Mouse (Mus musculus) liver, adult 2 months (tissue): ENCODE results near the gene Polr2c. TPM values are rescaled to one million over a fixed set of nuclear protein-coding genes. Genes with fewer than 3 reads are reported as not detected.
A peak's percentile ranks its signal among the peaks of the same experiment; 100 is the strongest.
"Not testable (repeated sequence)": the region's sequence is repeated elsewhere in the genome, so short reads cannot be mapped to it uniquely, and the experiment has no call there.

Source experiments
- DNase-seq: peaks from one replicate; pipeline ENCODE4 v3.0.0-alpha.2; 2011; ENCODE audit warnings: low read depth, low spot score; ENCODE audit errors: extremely low read depth
- H3K27ac ChIP-seq: fragments of 200-500 bp; replicated peaks from 2 replicates; pipeline ENCODE4 v1.5.1; 2012; ENCODE audit warnings: low read depth, mild to moderate bottlenecking, control low read depth, inconsistent platforms, low read length; ENCODE audit not compliant: insufficient read depth
- H3K27me3 ChIP-seq: fragments of 200-500 bp; 2 replicates; pipeline ENCODE4 v1.6.1; 2012; ENCODE audit warnings: mild to moderate bottlenecking, moderate library complexity, low read length, inconsistent platforms; ENCODE audit not compliant: control insufficient read depth, insufficient read depth
- H3K36me3 ChIP-seq: fragments of 200-500 bp; 2 replicates; pipeline ENCODE4 v1.6.1; 2012; ENCODE audit warnings: low read length, inconsistent platforms; ENCODE audit not compliant: control insufficient read depth, insufficient read depth
- H3K4me1 ChIP-seq: fragments of 200-500 bp; 2 replicates; pipeline ENCODE4 v1.6.1; 2011; ENCODE audit warnings: low read length; ENCODE audit not compliant: control insufficient read depth, insufficient read depth
- H3K4me3 ChIP-seq: fragments of 200-500 bp; 2 replicates; pipeline ENCODE4 v1.5.1; 2011; ENCODE audit warnings: low read depth, mild to moderate bottlenecking, control low read depth, low read length, moderate library complexity; ENCODE audit not compliant: insufficient read depth
- H3K79me2 ChIP-seq: fragments of 200-500 bp; 2 replicates; pipeline ENCODE4 v1.6.1; 2012; ENCODE audit warnings: inconsistent platforms, mild to moderate bottlenecking, low read length, moderate library complexity; ENCODE audit not compliant: control insufficient read depth, insufficient read depth
- H3K9ac ChIP-seq: fragments of 200-500 bp; 2 replicates; pipeline ENCODE4 v1.6.1; 2012; ENCODE audit warnings: low read depth, mild to moderate bottlenecking, control low read depth, inconsistent platforms, low read length
- CTCF ChIP-seq: fragments of 200-500 bp; IDR thresholded peaks from 2 replicates; pipeline ENCODE4 v1.5.1; 2011; ENCODE audit warnings: low read depth, low read length, control low read depth
- POLR2A ChIP-seq: fragments of 200-500 bp; IDR thresholded peaks from 2 replicates; pipeline ENCODE4 v1.6.1; 2011; ENCODE audit warnings: low read length, control low read depth; ENCODE audit not compliant: insufficient read depth; ENCODE audit errors: extremely low read depth
- WGBS: fragments of 180-500 bp; shearing (Covaris S2); methylation state at CpG from one replicate; pipeline ENCODE4 v1.1.7; 2018; 5-methylcytosine and 5-hydroxymethylcytosine counted together
- polyA plus RNA-seq: library from polyadenylated mRNA; depleted of rRNA; stranded (reverse); fragments of >200 nt; gene quantifications from 2 replicates; pipeline ENCODE4 v1.2.3, GENCODE M21; 2012
- total RNA-seq: library from RNA; depleted of rRNA; stranded (reverse); fragments of >200 nt; gene quantifications from 2 replicates; pipeline ENCODE4 v1.2.3, GENCODE M21; 2014

The Polr2c gene
- total and polyA plus RNA-seq, 2 experiments: 27.4 to 47.3 TPM

DNA sequence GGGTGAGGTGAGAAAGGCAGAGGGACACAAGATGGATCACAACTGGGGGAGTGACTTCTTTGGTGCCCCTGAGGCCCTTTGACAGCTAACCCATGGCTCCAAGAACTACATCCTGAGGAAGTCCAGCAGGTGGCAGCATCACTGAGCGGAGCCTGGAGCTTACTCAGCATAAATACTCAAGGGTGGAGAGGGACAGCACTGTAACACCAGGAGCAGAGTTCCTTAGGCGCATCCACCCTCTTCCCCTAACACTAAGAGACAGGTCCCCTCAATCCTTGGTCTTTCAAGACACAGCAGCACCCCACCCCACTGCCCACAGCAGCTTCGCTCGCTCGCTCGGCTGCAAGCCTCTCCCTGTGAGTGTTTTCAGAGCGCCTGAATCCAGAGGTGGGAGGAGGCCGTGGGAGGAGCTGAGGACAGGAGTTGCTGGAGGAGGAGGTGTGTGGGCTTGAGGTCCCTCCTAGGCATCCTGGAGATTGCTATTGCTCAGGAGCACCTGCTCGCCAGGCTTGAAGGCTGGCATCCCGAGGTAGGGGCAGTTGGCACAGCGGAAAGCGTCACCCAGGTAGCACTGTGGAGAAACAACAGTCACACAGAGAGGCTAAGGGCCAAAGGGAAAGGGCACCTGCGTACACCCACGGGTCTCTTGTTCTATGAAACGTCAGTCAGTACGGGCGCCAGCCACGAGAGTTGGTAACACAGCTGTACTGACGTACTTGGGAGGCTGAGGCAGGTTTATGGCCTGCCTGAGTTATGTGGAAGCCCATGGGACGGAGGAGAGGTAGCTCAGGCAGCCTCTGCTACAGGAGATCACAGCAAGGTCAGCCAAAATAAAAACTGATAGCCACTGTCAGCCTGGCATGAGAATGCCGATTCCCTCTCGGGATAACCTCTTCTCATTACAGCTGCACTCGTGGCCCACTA is 34.4 kb upstream of the Polr2c start:
- H3K27me3 ChIP-seq: no peaks in the 10 kb centered on the region
- peak; percentile 78 for TF ChIP-seq CTCF
- no peak for TF ChIP-seq POLR2A
- peak; percentile 54 for DNase-seq
- peaks cover 38% of the 10 kb centered on the region for H3K36me3 ChIP-seq
- no peak overlapping the region for H3K27ac ChIP-seq
- no peaks in the 10 kb centered on the region for H3K79me2 ChIP-seq
- 89% methylated on average over 23 of the region's 23 CpGs for WGBS
- H3K4me3 ChIP-seq: no peak overlapping the region
- no peak overlapping the region for H3K9ac ChIP-seq
- H3K4me1 ChIP-seq: peaks cover 4% of the 10 kb centered on the region; the same call in 1 of the 2 replicates

- no peak for TF ChIP-seq CTCF
- no peak for TF ChIP-seq POLR2A
- no peak for DNase-seq
- Histone ChIP-seq H3K9ac (no peak overlapping the region), H3K36me3 (peaks cover 51% of the 10 kb centered on the region), H3K27me3 (no peaks in the 10 kb centered on the region), H3K79me2 (no peaks in the 10 kb centered on the region), H3K4me3 (no peak overlapping the region), H3K4me1 (0 out of 2 replicates have a peak, but pooled peaks cover under 1% of the 10 kb centered on the region), H3K27ac (no peak overlapping the region)
- 86% methylated on average over 6 of the region's 6 CpGs for WGBS
These were observed 32.1 kb upstream of the Polr2c start for GRCm38 (mm10) chr8:94825170-94825569.

DNA sequence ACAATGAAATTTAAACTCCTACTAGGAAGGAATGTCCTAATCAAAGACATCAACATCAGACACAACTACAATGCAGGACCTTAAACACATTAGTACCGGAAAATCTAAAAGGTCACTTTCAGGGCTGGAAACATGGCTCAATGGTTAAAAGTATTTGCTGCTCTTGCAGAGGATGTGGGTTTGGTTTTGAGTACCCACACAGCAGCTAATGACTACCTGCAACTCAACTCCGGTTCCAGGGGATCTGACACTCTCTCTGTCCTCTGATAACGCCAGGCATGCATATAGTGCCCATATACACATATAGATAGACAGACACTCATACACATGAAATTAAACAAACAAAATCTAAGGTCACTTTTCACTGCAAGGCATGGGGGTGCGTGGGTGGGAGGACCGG is 31.0 kb upstream of the Polr2c start:
- Histone ChIP-seq H3K79me2 (no peaks in the 10 kb centered on the region), H3K4me3 (no peak overlapping the region), H3K9ac (no peak overlapping the region), H3K36me3 (peaks cover 54% of the 10 kb centered on the region), H3K4me1 (no peaks in the 10 kb centered on the region), H3K27me3 (no peaks in the 10 kb centered on the region), H3K27ac (no peak overlapping the region)
- 95% methylated on average over 5 of the region's 5 CpGs for whole genome bisulfite sequencing
- TF ChIP-seq CTCF (no peak), POLR2A (no peak)
- no peak for DNase-seq

DNA sequence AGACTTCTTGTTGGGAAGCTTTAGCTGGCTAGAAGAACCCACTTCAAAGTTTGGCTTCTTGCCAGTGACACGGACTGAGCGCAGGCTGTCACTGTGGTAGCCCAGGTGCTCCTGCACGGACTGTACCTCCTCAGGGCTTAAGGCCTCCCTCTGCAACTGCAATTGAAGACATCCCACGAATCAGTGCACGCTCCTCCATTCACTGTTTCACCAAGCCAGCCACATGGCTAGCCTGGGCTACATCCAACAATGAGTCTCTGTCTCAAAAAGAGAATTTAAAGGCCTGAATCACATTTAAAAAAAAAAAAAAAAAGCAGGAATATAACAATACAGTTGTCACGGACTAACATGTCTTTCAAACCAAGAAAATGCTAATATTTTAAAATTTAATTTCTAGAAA is 29.0 kb upstream of the Polr2c start:
- Histone ChIP-seq H3K27me3 (no peaks in the 10 kb centered on the region), H3K9ac (no peak overlapping the region), H3K36me3 (peaks cover 57% of the 10 kb centered on the region), H3K27ac (no peak overlapping the region), H3K79me2 (peaks cover 6% of the 10 kb centered on the region; the same call in 1 of the 2 replicates), H3K4me1 (no peaks in the 10 kb centered on the region; the same call in 1 of the 2 replicates), H3K4me3 (no peak overlapping the region)
- no peak for DNase-seq
- TF ChIP-seq CTCF (no peak), POLR2A (no peak)
- 86% methylated on average over 6 of the region's 6 CpGs for WGBS

- peak; percentile 57 for DNase-seq
- not testable (repeated sequence) for H3K27me3 ChIP-seq, H3K9ac ChIP-seq, H3K4me3 ChIP-seq, H3K27ac ChIP-seq
- Histone ChIP-seq H3K36me3 (peaks cover 20% of the 10 kb centered on the region), H3K79me2 (peaks cover 18% of the 10 kb centered on the region; the same call in 1 of the 2 replicates), H3K4me1 (peaks cover 13% of the 10 kb centered on the region)
- WGBS: 19% methylated on average over 7 of the region's 7 CpGs
These were observed 23.3 kb upstream of the Polr2c start for GRCm38 (mm10) chr8:94833901-94834405.

DNA sequence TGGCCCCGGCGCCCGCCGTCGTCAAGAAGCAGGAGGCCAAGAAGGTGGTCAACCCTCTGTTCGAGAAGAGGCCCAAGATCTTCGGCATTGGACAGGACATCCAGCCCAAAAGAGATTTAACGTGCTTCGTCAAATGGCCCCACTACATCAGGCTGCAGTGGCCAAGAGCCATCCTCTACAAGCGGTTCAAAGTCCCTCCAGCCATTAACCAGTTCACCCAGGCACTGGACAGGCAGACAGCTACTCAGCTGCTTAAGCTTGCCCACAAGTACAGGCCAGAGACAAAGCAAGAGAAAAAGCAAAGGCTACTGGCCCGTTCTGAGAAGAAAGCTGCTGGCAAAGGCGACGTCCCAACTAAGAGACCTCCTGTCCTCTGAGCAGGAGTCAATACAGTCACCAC is 21.5 kb upstream of the Polr2c start:
- not testable (repeated sequence) for H3K27me3 ChIP-seq, H3K4me3 ChIP-seq
- H3K4me1 ChIP-seq: peaks cover 13% of the 10 kb centered on the region

More for the DNA sequence above, 21.5 kb upstream of the Polr2c start:
- H3K36me3 ChIP-seq: peaks cover 12% of the 10 kb centered on the region
- peaks cover 18% of the 10 kb centered on the region; the same call in 1 of the 2 replicates for H3K79me2 ChIP-seq
- peak overlapping the region; percentile 20 for H3K9ac ChIP-seq
- peak; percentile 77 for DNase-seq
- 67% methylated on average over 13 of the region's 13 CpGs for WGBS
- peak overlapping the region; percentile 70 for H3K27ac ChIP-seq
